Mouse (Mus musculus) C2C12 (cell line): ENCODE data around the gene St3gal3.

Source experiments
- CEBPB ChIP-seq: IDR thresholded peaks from one replicate; pipeline ENCODE4 v1.6.1; 2011; ENCODE audit warnings: low read depth, mild to moderate bottlenecking, control low read depth, moderate library complexity
- CTCF ChIP-seq: IDR thresholded peaks from one replicate; pipeline ENCODE4 v1.5.1; 2011; ENCODE audit not compliant: control insufficient read depth, insufficient read depth, insufficient read length
- MAX ChIP-seq: IDR thresholded peaks from one replicate; pipeline ENCODE4 v1.6.1; 2011; ENCODE audit warnings: mild to moderate bottlenecking, control low read depth
- MYOD1 ChIP-seq: IDR thresholded peaks from one replicate; pipeline ENCODE4 v1.6.1; 2011; ENCODE audit warnings: low read depth; ENCODE audit not compliant: control insufficient read depth, insufficient read length
- MYOG ChIP-seq: IDR thresholded peaks from one replicate; pipeline ENCODE4 v1.6.1; 2011; ENCODE audit not compliant: control insufficient read depth, insufficient read length; ENCODE audit errors: extremely low read depth
- USF1 ChIP-seq: IDR thresholded peaks from one replicate; pipeline ENCODE4 v1.6.1; 2011; ENCODE audit warnings: low read depth, mild to moderate bottlenecking, control low read depth, moderate library complexity

DNA sequence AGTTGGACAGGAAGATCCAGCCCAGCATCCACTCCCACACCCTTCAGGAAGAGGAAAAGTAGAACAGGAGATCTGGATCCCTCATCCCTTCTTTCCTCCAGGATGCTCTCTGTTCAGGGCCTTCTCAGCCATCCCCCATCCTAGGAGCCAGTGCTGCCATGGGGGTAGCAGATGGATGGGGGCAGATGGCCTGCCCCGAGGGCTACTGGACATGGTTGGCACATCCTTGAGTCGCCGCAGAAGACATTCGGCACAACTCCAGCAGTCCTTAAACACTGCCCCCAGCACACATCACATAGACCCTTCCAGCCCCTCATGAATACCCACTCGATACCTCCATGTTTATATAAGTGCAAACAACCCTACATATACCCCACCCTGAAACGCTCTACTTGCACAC, 238.7 kb downstream of the St3gal3 start:
- no peak for TF ChIP-seq CEBPB
- no peak for TF ChIP-seq MAX
- no peak for TF ChIP-seq CTCF
- TF ChIP-seq USF1: no peak
- TF ChIP-seq MYOD1: no peak
- no peak for TF ChIP-seq MYOG
